ENCODE assay signal across 11 mouse cellular contexts in the genomic region with DNA sequence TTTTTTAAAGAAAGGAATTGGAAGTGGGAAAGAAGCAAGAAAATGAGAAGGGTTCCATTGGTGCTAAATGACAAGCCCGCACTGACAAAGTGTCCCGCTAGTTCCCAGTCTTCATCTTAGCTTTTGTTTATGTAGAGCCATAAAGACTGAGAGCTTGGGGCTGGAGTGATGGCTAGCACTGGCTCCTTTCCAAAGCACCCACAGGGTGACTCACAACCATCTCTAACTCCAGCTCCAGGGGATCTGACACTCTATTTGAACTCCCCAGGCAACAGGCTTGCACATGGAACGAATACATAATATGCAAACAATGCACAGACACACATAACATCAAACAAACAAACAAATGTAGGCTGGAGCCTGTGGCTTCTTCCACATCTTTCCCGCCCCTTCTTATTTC.
"Had no signal": no experiment of that assay in that cellular context is flagged by ENCODE, and none has a peak within 500 bp of the region (broad histone marks: within the 10 kb centered on the region; RNA-seq: fewer than 3 reads in every experiment).

No protein-coding gene starts in this region.

- H3K4me2 ChIP-seq: limb, embryonic 15.5 days had no signal

- H3K27ac ChIP-seq: kidney, postnatal 0 days; left cerebral cortex, adult 2 months; limb, embryonic 15.5 days; liver, embryonic 14.5 days; midbrain, embryonic 10.5 days had no signal

- H3K36me3 ChIP-seq: limb, embryonic 15.5 days; midbrain, embryonic 10.5 days had no signal

- H3K27me3 ChIP-seq: limb, embryonic 15.5 days had no signal

- H3K9me3 ChIP-seq: limb, embryonic 15.5 days; midbrain, embryonic 10.5 days had no signal

- DNase-seq: kidney, adult 9 months; kidney, postnatal 36 days; lung, adult 18-20 months; right cerebral cortex, adult 18-20 months; right cerebral cortex, postnatal 25 days; thymus, postnatal 36 days had no signal

- H3K9ac ChIP-seq: limb, embryonic 15.5 days; liver, embryonic 14.5 days had no signal

- H3K4me3 ChIP-seq: left cerebral cortex, adult 2 months; limb, embryonic 15.5 days; midbrain, embryonic 10.5 days had no signal
